Mouse (Mus musculus): ENCODE measurements around the gene Rsph9. TPM values are rescaled to one million over a fixed set of nuclear protein-coding genes. Genes with fewer than 3 reads are reported as not detected.

Gene Rsph9
- polyA plus RNA-seq, 1 experiment from 2014 or later: 19.9 TPM

DNA sequence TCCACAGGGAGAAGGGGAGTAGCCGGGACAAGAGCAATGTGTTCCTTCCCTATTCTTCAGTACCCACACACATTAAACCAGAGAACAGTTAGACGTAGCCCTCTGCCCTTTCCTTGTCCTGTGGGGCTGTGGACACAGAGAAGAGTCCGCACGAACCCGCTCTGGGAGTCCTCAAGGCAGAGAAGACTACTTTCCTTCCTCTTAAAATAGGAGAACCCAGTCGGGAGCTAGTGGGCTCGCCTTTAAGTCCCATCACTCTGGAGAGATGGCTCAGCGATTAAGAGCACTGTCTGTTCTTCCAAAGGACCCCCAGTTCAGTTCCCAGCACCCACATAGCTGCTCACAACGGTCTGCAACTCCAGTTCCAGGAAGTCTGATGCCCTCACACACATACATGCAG lies 17.7 kb upstream of the Rsph9 start:
- H3K4me1 ChIP-seq (replicated peaks): peaks cover 26% of the 10 kb centered on the region
- H3K27ac ChIP-seq (replicated peaks): peak overlapping the region; percentile 69
- H3K36me3 ChIP-seq: peaks cover 31% of the 10 kb centered on the region
- peak overlapping the region; percentile 81 for H3K4me3 ChIP-seq
- no peaks in the 10 kb centered on the region for H3K9me3 ChIP-seq
- H3K4me2 ChIP-seq: peak overlapping the region; percentile 66
- WGBS: 48% methylated on average over 9 of the region's 9 CpGs
- no peaks in the 10 kb centered on the region for H3K27me3 ChIP-seq
- H3K9ac ChIP-seq: peak overlapping the region; percentile 86
- no peak for ATAC-seq (ENCODE audit: low read depth)

DNA sequence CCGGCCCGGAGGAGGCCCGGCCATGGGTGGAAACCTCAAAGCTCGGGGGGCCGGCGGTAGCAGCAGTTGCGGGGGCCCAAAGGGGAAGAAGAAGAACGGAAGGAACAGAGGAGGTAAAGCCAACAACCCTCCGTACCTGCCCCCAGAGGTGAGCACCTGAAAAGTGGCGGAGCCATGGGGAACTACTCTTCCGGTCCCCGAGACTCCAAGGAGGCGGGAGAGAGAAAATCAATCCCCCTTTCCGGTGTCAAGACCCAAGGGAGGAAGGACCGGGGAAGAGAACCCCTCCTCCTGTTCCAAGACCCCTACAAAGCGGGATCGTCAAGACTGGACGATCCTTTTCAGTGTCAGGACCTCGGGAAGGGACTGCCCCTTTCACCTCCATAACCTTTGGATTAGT lies 17.2 kb upstream of the Rsph9 start:
- peak overlapping the region; percentile 86 for H3K9ac ChIP-seq
- H3K4me2 ChIP-seq: peak overlapping the region; percentile 66
- peak; percentile 45 for ATAC-seq (ENCODE audit: low read depth)
- peaks cover 26% of the 10 kb centered on the region for H3K4me1 ChIP-seq (replicated peaks)
- H3K9me3 ChIP-seq: no peaks in the 10 kb centered on the region
- peak overlapping the region; percentile 81 for H3K4me3 ChIP-seq
- peaks cover 26% of the 10 kb centered on the region for H3K36me3 ChIP-seq
- peak overlapping the region; percentile 69 for H3K27ac ChIP-seq (replicated peaks)
- no peaks in the 10 kb centered on the region for H3K27me3 ChIP-seq
- under 1% methylated on average over 19 of the region's 19 CpGs for WGBS

GRCm38 (mm10) chr17:46160686-46161085 lies 16.7 kb upstream of the Rsph9 start, which contains the start of gene Gtpbp2:
Gene Gtpbp2 (plus strand): TSS chr17:46161032.
- Histone ChIP-seq H3K4me3 (peak within 1 kb of the TSS; percentile 81), H3K27ac (replicated peaks) (peak within 1 kb of the TSS; percentile 75), H3K4me1 (replicated peaks) (peaks cover 26% of the 10 kb centered on the region), H3K9me3 (no peaks in the 10 kb centered on the region), H3K4me2 (peak within 1 kb of the TSS; percentile 66), H3K9ac (peak within 1 kb of the TSS; percentile 86), H3K36me3 (peaks cover 21% of the 10 kb centered on the region), H3K27me3 (no peaks in the 10 kb centered on the region)
- WGBS: under 1% methylated on average over 23 of the region's 23 CpGs
- peak; percentile 98 for ATAC-seq (ENCODE audit: low read depth)

DNA sequence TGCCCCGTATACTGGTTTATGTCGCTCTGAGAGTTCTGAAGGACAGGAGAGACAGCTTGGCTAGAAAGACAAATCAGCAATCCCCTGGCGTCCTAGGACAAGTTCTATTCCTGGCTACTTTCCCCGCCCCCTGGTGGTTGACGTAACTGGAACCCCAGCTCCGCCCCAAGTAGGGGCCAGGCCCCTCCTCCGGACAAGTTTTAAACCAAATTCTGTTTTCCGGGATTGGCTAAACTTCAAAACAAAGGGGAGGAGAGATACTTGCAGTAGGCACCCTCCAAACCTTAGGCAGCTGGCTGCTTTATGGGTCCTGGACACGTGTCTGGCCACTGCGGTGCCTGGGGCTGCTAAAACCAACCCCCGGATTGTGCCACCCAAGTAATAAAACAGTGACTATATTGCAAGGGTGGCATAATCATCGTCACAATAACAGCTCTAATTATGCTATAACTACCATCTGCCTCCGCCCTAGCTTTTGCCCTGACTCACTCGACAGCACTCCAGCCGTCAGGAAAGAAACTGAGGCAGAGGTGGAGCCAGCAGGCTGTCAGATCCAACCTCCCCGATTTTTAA lies 16.2 kb upstream of the Rsph9 start:
- H3K4me1 ChIP-seq (replicated peaks): peaks cover 26% of the 10 kb centered on the region
- under 1% methylated on average over 16 of the region's 16 CpGs for WGBS
- H3K9me3 ChIP-seq: no peaks in the 10 kb centered on the region
- peak overlapping the region; percentile 66 for H3K4me2 ChIP-seq
- peak overlapping the region; percentile 75 for H3K27ac ChIP-seq (replicated peaks)
- peak overlapping the region; percentile 81 for H3K4me3 ChIP-seq
- peak overlapping the region; percentile 66 for H3K9ac ChIP-seq
- peak; percentile 67 for ATAC-seq (ENCODE audit: low read depth)
- peaks cover 16% of the 10 kb centered on the region for H3K36me3 ChIP-seq
- H3K27me3 ChIP-seq: no peaks in the 10 kb centered on the region

DNA sequence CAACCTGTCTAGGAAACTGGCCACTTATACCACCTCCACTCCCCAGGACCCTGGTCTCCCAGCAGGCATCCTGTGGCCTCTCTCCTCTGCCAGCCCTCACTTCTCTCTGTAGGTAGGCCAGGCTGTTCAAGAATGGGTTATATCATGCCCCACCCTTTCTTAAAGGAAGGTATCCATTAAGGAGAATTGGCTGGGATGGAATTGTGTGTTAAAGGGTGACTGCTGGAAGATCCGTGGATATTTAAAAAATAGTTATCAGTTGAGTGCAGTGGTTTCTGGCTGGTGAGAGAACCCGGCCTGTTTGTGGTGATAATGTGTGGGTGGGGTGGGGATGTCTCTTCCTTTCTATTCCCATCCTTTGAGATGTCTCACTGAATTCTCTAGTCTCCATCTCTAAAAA lies 15.2 kb upstream of the Rsph9 start:
- 74% methylated on average over 2 of the region's 2 CpGs for WGBS
- peaks cover 26% of the 10 kb centered on the region for H3K4me1 ChIP-seq (replicated peaks)
- no peak for ATAC-seq (ENCODE audit: low read depth)
- H3K4me2 ChIP-seq: peak overlapping the region; percentile 66
- no peak overlapping the region for H3K9ac ChIP-seq
- no peak overlapping the region for H3K27ac ChIP-seq (replicated peaks)
- no peaks in the 10 kb centered on the region for H3K27me3 ChIP-seq
- no peak overlapping the region for H3K4me3 ChIP-seq
- no peaks in the 10 kb centered on the region for H3K9me3 ChIP-seq
- peaks cover 7% of the 10 kb centered on the region; the same call in 1 of the 2 replicates for H3K36me3 ChIP-seq

DNA sequence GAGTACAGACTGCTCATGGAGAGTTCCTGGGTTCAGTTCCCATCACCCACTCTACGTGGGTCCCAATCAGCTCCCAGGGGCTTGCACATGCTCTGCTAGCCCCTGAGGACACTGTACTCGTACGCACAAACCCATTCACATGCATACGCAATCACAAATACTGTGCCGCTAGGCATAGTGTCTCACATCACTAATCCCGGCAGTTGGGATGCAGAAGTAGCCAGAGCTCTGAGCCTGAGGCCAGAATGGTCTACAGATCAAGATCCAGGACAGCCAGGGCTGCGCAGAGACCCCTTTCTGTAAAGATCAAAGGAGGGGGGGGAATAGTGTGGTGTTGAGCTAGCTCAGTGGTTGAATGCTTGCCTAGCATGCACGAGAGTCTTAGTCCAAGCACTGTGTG lies 13.1 kb upstream of the Rsph9 start:
- H3K9ac ChIP-seq: no peak overlapping the region
- no peak overlapping the region for H3K27ac ChIP-seq (replicated peaks)
- H3K4me2 ChIP-seq: no peak overlapping the region
- H3K4me1 ChIP-seq (replicated peaks): peaks cover 24% of the 10 kb centered on the region
- WGBS: 86% methylated on average over 8 of the region's 8 CpGs
- no peaks in the 10 kb centered on the region for H3K36me3 ChIP-seq
- no peak for ATAC-seq (ENCODE audit: low read depth)
- H3K27me3 ChIP-seq: no peaks in the 10 kb centered on the region
- H3K9me3 ChIP-seq: no peaks in the 10 kb centered on the region
- H3K4me3 ChIP-seq: no peak overlapping the region

DNA sequence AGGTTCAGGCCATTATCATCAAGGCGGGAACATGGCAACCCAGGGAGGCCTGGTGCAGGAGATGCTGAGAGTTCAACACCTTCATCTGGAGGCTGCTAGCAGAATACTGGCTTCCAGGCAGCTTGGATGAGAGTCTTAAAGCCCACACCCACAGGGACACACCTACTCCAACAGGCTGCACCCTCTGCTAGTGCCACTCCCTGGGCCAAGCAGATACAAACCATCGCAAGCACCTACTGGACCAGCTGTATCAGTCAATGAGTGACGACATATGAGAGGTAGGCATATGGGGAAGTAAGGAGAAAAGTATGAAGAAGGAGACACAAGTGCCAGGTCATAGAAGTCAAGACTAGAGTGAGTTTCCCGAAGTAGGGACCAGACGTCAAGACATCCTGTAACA lies 12.7 kb upstream of the Rsph9 start:
- Histone ChIP-seq H3K4me2 (no peak overlapping the region), H3K27ac (replicated peaks) (no peak overlapping the region), H3K27me3 (no peaks in the 10 kb centered on the region), H3K9me3 (no peaks in the 10 kb centered on the region), H3K9ac (no peak overlapping the region), H3K4me3 (no peak overlapping the region), H3K4me1 (replicated peaks) (peaks cover 24% of the 10 kb centered on the region), H3K36me3 (no peaks in the 10 kb centered on the region)
- no peak for ATAC-seq (ENCODE audit: low read depth)
- WGBS: 90% methylated on average over 5 of the region's 5 CpGs

DNA sequence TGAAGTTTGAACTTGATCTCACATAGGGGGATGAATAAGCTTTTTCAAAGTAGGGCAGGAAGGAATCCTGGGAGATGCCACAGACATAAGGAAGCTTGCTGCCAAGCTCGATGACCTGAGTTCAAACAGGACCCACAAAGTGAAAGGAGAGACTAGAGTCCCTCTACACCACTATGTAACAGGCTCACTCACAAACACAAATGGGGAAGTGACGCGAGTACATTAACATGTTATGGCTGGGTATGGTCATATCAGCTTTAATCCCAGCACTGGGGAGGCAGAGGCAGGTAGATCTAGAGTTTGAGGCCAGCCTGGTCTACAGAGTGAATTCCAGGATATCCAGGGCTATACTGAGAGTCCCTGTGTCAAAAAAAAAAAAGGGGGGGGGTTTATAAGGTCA lies 10.3 kb upstream of the Rsph9 start:
- Histone ChIP-seq H3K4me3 (no peak overlapping the region), H3K27ac (replicated peaks) (no peak overlapping the region), H3K27me3 (no peaks in the 10 kb centered on the region), H3K4me1 (replicated peaks) (peaks cover 22% of the 10 kb centered on the region), H3K4me2 (no peak overlapping the region), H3K36me3 (peaks cover 3% of the 10 kb centered on the region; the same call in 1 of the 2 replicates), H3K9me3 (no peaks in the 10 kb centered on the region), H3K9ac (no peak overlapping the region)
- 99% methylated on average over 3 of the region's 3 CpGs for WGBS
- no peak for ATAC-seq (ENCODE audit: low read depth)

DNA sequence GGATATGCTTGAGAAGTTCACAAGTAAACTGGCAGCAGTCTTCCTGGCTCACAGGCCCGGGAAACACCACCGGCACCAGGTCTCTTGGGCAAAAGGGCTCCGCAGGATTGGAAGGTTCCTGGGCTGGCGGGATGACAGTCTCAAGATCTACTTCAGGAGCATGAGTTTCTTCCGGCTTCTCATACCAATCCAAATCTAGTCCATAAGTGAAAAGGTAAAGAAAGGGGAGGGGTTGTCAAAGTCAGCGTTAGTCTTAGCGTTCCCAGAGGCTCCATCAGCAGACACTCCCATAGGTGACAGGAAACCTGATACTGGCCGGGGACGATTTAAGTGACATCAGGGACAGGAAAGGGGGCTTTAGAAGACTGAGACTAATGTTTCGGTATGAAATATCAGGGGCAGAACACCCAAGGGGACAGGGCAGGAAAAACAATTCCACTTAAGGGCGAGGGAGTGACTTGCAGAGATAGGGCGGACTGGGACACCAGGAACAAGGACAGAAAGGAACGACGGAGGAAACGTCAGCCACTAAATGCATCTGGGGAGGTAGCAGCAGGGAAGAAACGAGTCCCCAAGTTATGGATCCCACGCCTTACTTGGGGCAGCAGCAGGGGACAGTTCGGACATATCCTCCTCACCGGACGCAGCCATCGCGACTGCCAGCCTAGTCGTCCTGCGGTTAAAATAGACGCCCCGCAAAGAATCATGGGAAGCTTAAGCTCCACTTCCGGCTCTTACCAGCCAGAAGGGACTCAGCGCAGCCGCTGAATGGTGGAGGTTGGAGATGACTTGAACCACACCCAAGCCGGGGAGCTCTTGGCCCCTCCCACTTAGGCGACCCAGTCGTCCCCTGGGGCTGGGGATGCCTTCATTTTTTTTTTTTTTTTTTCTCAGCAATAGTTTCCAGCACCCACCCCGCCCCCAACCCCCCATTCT lies 9.1 kb upstream of the Rsph9 start, which contains the start of gene Mad2l1bp:
Gene Mad2l1bp, minus strand, starts transcription at position 707 of the 936 bp plus-strand sequence.
- Histone ChIP-seq H3K4me2 (peak within 1 kb of the TSS; percentile 86), H3K27me3 (no peaks in the 10 kb centered on the region), H3K36me3 (peaks cover 15% of the 10 kb centered on the region), H3K9me3 (no peaks in the 10 kb centered on the region), H3K4me3 (peak within 1 kb of the TSS; percentile 57), H3K4me1 (replicated peaks) (peaks cover 22% of the 10 kb centered on the region), H3K9ac (peak within 1 kb of the TSS; percentile 82), H3K27ac (replicated peaks) (peak within 1 kb of the TSS; percentile 54; the same call in 1 of the 2 replicates)
- 9% methylated on average over 33 of the region's 33 CpGs for WGBS
- peak; percentile 86 for ATAC-seq (ENCODE audit: low read depth)

GRCm38 (mm10) chr17:46139872-46140271 lies 4.1 kb downstream of the Rsph9 start:
- H3K9ac ChIP-seq: no peak overlapping the region
- ATAC-seq (ENCODE audit: low read depth): no peak
- H3K27ac ChIP-seq (replicated peaks): no peak overlapping the region
- 0 out of 2 replicates have a peak, but pooled peaks cover 4% of the 10 kb centered on the region for H3K27me3 ChIP-seq
- 0 out of 2 replicates have a peak, but pooled peaks cover 3% of the 10 kb centered on the region for H3K36me3 ChIP-seq
- 81% methylated on average over 3 of the region's 3 CpGs for WGBS
- no peaks in the 10 kb centered on the region for H3K9me3 ChIP-seq
- H3K4me2 ChIP-seq: no peak overlapping the region
- H3K4me3 ChIP-seq: no peak overlapping the region
- peaks cover 15% of the 10 kb centered on the region for H3K4me1 ChIP-seq (replicated peaks)

- H3K4me3 ChIP-seq: no peak overlapping the region
These were observed 5.3 kb downstream of the Rsph9 start for GRCm38 (mm10) chr17:46138563-46139236.

GRCm38 (mm10) chr17:46132862-46133261 lies 11.2 kb downstream of the Rsph9 start:
- Histone ChIP-seq H3K4me3 (no peak overlapping the region), H3K4me2 (no peak overlapping the region), H3K36me3 (peaks cover 29% of the 10 kb centered on the region), H3K4me1 (replicated peaks) (no peaks in the 10 kb centered on the region), H3K27me3 (no peaks in the 10 kb centered on the region), H3K9ac (no peak overlapping the region), H3K27ac (replicated peaks) (no peak overlapping the region), H3K9me3 (no peaks in the 10 kb centered on the region)
- 80% methylated on average over 8 of the region's 8 CpGs for WGBS
- ATAC-seq (ENCODE audit: low read depth): no peak

More at GRCm38 (mm10) chr17:46138563-46139236, 5.3 kb downstream of the Rsph9 start:
- Histone ChIP-seq H3K36me3 (0 out of 2 replicates have a peak, but pooled peaks cover 3% of the 10 kb centered on the region), H3K27ac (replicated peaks) (no peak overlapping the region), H3K9me3 (no peaks in the 10 kb centered on the region), H3K9ac (no peak overlapping the region), H3K27me3 (0 out of 2 replicates have a peak, but pooled peaks cover 4% of the 10 kb centered on the region), H3K4me2 (no peak overlapping the region), H3K4me1 (replicated peaks) (peaks cover 8% of the 10 kb centered on the region)
- no peak for ATAC-seq (ENCODE audit: low read depth)
- 83% methylated on average over 8 of the region's 8 CpGs for WGBS

Data from neural tube, embryonic 13.5 days (tissue).